Mouse (Mus musculus): ENCODE data around the gene Dcun1d4. TPM values are rescaled to one million over a fixed set of nuclear protein-coding genes. Genes with fewer than 3 reads are reported as not detected.

The Dcun1d4 gene
- polyA plus RNA-seq, 1 experiment from 2014 or later, result 2.9 TPM

- H3K9me3 ChIP-seq (replicated peaks), result no peaks in the 10 kb centered on the region
- DNase-seq (peak; percentile 7), ATAC-seq (ENCODE audit: low read depth) (peak; percentile 53)
- H3K36me3 ChIP-seq, result no peaks in the 10 kb centered on the region
- H3K4me2 ChIP-seq, result no peak overlapping the region
- WGBS (ENCODE audit: insufficient replicate concordance), result 59% methylated on average over 12 of the region's 12 CpGs
- peaks cover 26% of the 10 kb centered on the region for H3K4me1 ChIP-seq (replicated peaks)
- no peak overlapping the region for H3K27ac ChIP-seq
- H3K9ac ChIP-seq, result no peak overlapping the region
- no peaks in the 10 kb centered on the region for H3K27me3 ChIP-seq
- no peak overlapping the region for H3K4me3 ChIP-seq (replicated peaks)
Measured at GRCm38 (mm10) chr5:73503015-73503757, 22.4 kb downstream of the Dcun1d4 start.

DNA sequence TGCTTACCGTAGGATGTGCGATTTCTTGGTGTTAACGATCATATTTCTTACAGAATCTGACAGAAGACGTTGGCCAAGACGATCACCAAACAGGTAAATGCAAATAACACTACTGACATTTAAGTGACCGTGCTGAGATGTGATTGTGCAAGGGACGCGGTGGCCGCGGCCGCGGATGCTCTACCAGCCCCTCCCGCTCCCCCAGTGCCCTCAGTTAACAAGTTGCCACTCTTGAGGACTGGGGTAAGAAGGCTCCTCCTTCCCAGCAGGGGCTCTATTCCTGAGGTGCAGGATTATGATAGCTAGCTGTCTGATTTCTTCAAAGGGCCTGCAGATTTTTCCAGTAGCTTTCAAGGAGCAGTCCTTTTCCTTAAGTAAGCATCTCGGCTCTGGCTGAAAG, 30.3 kb downstream of the Dcun1d4 start:
- 83% methylated on average over 14 of the region's 14 CpGs for WGBS (ENCODE audit: insufficient replicate concordance)
- no peaks in the 10 kb centered on the region for H3K4me1 ChIP-seq (replicated peaks)
- no peak for ATAC-seq (ENCODE audit: low read depth)
- H3K4me2 ChIP-seq, result no peak overlapping the region
- H3K4me3 ChIP-seq (replicated peaks), result no peak overlapping the region
- H3K27me3 ChIP-seq, result no peaks in the 10 kb centered on the region
- H3K9ac ChIP-seq, result no peak overlapping the region
- H3K27ac ChIP-seq, result no peak overlapping the region
- H3K36me3 ChIP-seq, result no peaks in the 10 kb centered on the region; the same call in 1 of the 2 replicates
- no peaks in the 10 kb centered on the region for H3K9me3 ChIP-seq (replicated peaks)
- DNase-seq, result no peak

GRCm38 (mm10) chr5:73512241-73512640, 31.4 kb downstream of the Dcun1d4 start:
- Histone ChIP-seq H3K36me3 (no peaks in the 10 kb centered on the region; the same call in 1 of the 2 replicates), H3K9me3 (replicated peaks) (no peaks in the 10 kb centered on the region), H3K4me1 (replicated peaks) (no peaks in the 10 kb centered on the region), H3K4me2 (no peak overlapping the region), H3K27me3 (no peaks in the 10 kb centered on the region), H3K9ac (no peak overlapping the region), H3K4me3 (replicated peaks) (no peak overlapping the region), H3K27ac (no peak overlapping the region)
- whole genome bisulfite sequencing (ENCODE audit: insufficient replicate concordance), result 87% methylated on average over 1 of the region's 1 CpGs
- DNase-seq (no peak), ATAC-seq (ENCODE audit: low read depth) (no peak)

GRCm38 (mm10) chr5:73512661-73513060, 31.9 kb downstream of the Dcun1d4 start:
- ATAC-seq (ENCODE audit: low read depth) (no peak), DNase-seq (no peak)
- WGBS (ENCODE audit: insufficient replicate concordance), result 77% methylated on average over 9 of the region's 9 CpGs
- Histone ChIP-seq H3K27me3 (no peaks in the 10 kb centered on the region), H3K4me1 (replicated peaks) (no peaks in the 10 kb centered on the region), H3K27ac (no peak overlapping the region), H3K36me3 (no peaks in the 10 kb centered on the region; the same call in 1 of the 2 replicates), H3K4me2 (no peak overlapping the region), H3K9me3 (replicated peaks) (no peaks in the 10 kb centered on the region), H3K9ac (no peak overlapping the region), H3K4me3 (replicated peaks) (no peak overlapping the region)

DNA sequence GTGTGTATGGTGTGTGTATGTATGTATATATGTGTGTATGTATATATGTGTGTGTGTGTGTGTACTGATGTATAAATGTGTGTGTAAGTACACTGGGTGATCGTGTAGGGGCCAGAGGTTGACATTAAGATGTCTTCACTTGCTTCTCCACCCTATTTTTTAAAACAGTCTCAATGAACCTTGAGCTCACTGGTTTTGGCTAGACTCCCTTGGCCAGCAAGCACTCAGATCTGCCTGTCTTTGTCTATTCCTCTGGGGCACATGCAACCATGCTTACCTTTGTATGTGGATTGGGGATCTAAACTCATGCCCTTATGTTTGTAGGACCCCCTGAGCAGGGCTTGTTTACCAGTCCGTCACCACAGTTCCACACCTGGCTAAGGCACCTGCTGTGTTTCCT, 33.4 kb downstream of the Dcun1d4 start:
- ATAC-seq (ENCODE audit: low read depth), result no peak
- Histone ChIP-seq H3K27ac (no peak overlapping the region), H3K27me3 (no peaks in the 10 kb centered on the region), H3K36me3 (no peaks in the 10 kb centered on the region; the same call in 1 of the 2 replicates), H3K4me3 (replicated peaks) (no peak overlapping the region), H3K9ac (no peak overlapping the region), H3K9me3 (replicated peaks) (no peaks in the 10 kb centered on the region), H3K4me1 (replicated peaks) (no peaks in the 10 kb centered on the region), H3K4me2 (no peak overlapping the region)
- no peak for DNase-seq
- WGBS (ENCODE audit: insufficient replicate concordance), result 86% methylated on average over 2 of the region's 2 CpGs

GRCm38 (mm10) chr5:73517299-73517698, 36.5 kb downstream of the Dcun1d4 start:
- Histone ChIP-seq H3K4me3 (replicated peaks) (no peak overlapping the region), H3K9ac (no peak overlapping the region), H3K4me1 (replicated peaks) (no peaks in the 10 kb centered on the region), H3K27ac (no peak overlapping the region), H3K27me3 (no peaks in the 10 kb centered on the region), H3K4me2 (no peak overlapping the region), H3K9me3 (replicated peaks) (no peaks in the 10 kb centered on the region), H3K36me3 (no peaks in the 10 kb centered on the region; the same call in 1 of the 2 replicates)
- DNase-seq (no peak), ATAC-seq (ENCODE audit: low read depth) (no peak)
- WGBS (ENCODE audit: insufficient replicate concordance), result 81% methylated on average over 5 of the region's 5 CpGs

GRCm38 (mm10) chr5:73518424-73519211, 37.8 kb downstream of the Dcun1d4 start:
- no peak for ATAC-seq (ENCODE audit: low read depth)
- Histone ChIP-seq H3K36me3 (no peaks in the 10 kb centered on the region; the same call in 1 of the 2 replicates), H3K4me3 (replicated peaks) (no peak overlapping the region), H3K27ac (no peak overlapping the region), H3K9me3 (replicated peaks) (no peaks in the 10 kb centered on the region), H3K27me3 (no peaks in the 10 kb centered on the region), H3K4me2 (no peak overlapping the region), H3K4me1 (replicated peaks) (peaks cover 8% of the 10 kb centered on the region; the same call in 1 of the 2 replicates), H3K9ac (no peak overlapping the region)
- no peak for DNase-seq
- WGBS (ENCODE audit: insufficient replicate concordance), result 76% methylated on average over 8 of the region's 8 CpGs

DNA sequence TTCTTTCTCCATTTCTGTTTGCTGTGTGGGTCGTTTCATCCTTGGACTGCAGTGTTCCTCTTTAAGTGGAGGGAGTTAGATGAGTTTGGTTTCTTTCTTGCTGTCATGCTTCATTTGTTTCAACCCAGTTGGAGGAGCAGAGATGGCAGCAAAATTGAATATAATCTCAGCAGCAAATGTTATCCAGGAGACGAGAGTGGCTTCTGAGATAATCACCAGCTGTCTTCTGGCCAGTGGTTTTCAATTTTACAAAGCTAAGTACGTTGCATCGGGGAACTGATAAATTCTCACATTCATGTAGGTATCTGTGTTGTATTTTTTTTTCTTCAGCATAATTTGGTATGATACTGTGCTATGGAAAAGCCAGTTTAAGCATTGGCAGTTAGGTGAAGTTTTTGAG, 40.0 kb downstream of the Dcun1d4 start:
- ATAC-seq (ENCODE audit: low read depth), result no peak
- WGBS (ENCODE audit: insufficient replicate concordance), result 34% methylated on average over 4 of the region's 4 CpGs

DNA sequence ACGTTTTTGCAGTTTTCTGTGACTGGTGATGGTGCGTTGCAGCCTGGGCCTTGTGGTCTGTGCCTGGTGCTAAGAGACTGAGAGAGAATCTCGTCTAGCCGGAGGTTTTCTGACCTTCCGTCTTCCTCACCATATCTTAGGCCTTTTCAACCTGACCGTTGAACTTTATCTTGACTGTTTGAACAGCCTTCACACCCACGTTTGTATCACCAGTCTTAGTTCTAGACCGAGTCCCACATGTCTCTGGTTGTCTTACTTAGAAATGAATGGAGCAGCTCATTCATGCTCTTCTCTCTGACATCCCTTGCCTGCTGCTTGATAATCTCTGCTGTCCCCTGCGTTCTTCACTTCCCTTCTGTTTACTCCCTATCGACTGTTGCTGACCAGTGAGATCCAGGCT, 42.4 kb downstream of the Dcun1d4 start:
- Histone ChIP-seq H3K4me2 (no peak overlapping the region), H3K27ac (no peak overlapping the region), H3K4me1 (replicated peaks) (peaks cover 16% of the 10 kb centered on the region; the same call in 1 of the 2 replicates), H3K36me3 (no peaks in the 10 kb centered on the region), H3K4me3 (replicated peaks) (no peak overlapping the region), H3K9me3 (replicated peaks) (no peaks in the 10 kb centered on the region), H3K9ac (no peak overlapping the region), H3K27me3 (no peaks in the 10 kb centered on the region)
- no peak for DNase-seq
- 39% methylated on average over 10 of the region's 10 CpGs for WGBS (ENCODE audit: insufficient replicate concordance)
- ATAC-seq (ENCODE audit: low read depth), result no peak

More for the DNA sequence above, 40.0 kb downstream of the Dcun1d4 start:
- Histone ChIP-seq H3K4me1 (replicated peaks) (peaks cover 16% of the 10 kb centered on the region; the same call in 1 of the 2 replicates), H3K4me2 (no peak overlapping the region), H3K9me3 (replicated peaks) (no peaks in the 10 kb centered on the region), H3K9ac (no peak overlapping the region), H3K27ac (no peak overlapping the region), H3K36me3 (no peaks in the 10 kb centered on the region), H3K27me3 (no peaks in the 10 kb centered on the region), H3K4me3 (replicated peaks) (no peak overlapping the region)
- no peak for DNase-seq

DNA sequence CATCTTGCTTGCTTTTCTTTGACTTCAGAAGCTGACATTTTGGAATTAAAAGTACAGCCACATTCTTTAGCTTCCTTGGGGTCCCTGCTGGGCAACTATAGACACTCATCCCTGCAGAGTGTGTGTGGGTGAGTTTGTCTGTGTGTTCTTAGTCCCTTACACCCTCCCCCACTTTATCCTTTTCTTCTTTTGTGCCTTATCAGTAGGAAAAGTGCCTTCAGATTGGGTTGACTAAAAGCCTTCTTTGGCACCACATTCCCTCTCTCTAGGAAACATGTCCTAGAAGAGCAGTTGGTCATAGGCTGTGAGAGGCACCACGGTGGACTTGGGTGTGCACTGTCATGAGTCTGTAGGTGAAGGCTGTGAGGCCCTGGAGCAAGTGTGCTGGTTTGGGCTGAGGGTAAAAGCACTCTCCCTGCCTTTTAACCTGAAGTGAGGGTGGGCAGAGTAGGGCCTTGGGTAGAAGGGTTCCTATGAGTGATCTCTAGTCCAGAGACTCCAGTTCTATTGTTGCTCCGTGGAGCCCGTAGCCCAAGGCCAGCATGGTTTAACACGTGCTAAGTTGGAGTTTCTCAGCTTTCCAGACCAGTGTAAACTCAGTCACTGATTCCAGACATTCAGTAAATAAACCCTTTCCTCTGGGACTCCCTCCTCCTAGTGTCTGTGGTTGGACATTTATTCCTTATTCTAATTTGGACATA, 43.6 kb downstream of the Dcun1d4 start:
- Histone ChIP-seq H3K4me2 (no peak overlapping the region), H3K27me3 (no peaks in the 10 kb centered on the region), H3K27ac (no peak overlapping the region), H3K9me3 (replicated peaks) (no peaks in the 10 kb centered on the region), H3K36me3 (no peaks in the 10 kb centered on the region), H3K4me1 (replicated peaks) (peaks cover 16% of the 10 kb centered on the region; the same call in 1 of the 2 replicates), H3K9ac (no peak overlapping the region), H3K4me3 (replicated peaks) (no peak overlapping the region)
- DNase-seq (no peak), ATAC-seq (ENCODE audit: low read depth) (no peak)
- 64% methylated on average over 4 of the region's 4 CpGs for WGBS (ENCODE audit: insufficient replicate concordance)

- H3K27ac ChIP-seq, result no peak overlapping the region
- H3K4me3 ChIP-seq (replicated peaks), result no peak overlapping the region
- H3K9me3 ChIP-seq (replicated peaks), result no peaks in the 10 kb centered on the region
- H3K36me3 ChIP-seq, result no peaks in the 10 kb centered on the region
- DNase-seq (no peak), ATAC-seq (ENCODE audit: low read depth) (no peak)
- 73% methylated on average over 1 of the region's 1 CpGs for WGBS (ENCODE audit: insufficient replicate concordance)
- H3K27me3 ChIP-seq, result no peaks in the 10 kb centered on the region
- no peak overlapping the region for H3K4me2 ChIP-seq
- H3K9ac ChIP-seq, result no peak overlapping the region
- H3K4me1 ChIP-seq (replicated peaks), result no peaks in the 10 kb centered on the region
Measured at GRCm38 (mm10) chr5:73532222-73532621, 51.4 kb downstream of the Dcun1d4 start.
